Comparison of ENCODE assay signal across 12 mouse cellular contexts in genomic region chr14:117951265-117951664, GRCm38 (mm10).
DNase-seq lines count a peak whose midpoint lies in the region; ATAC-seq lines count a peak whose summit lies in the region.
"Had no signal": no experiment of that assay in that cellular context is flagged by ENCODE, and none has a peak within 500 bp of the region (broad histone marks: within the 10 kb centered on the region; RNA-seq: fewer than 3 reads in every experiment).

No protein-coding gene starts in this region.

- no peaks in the 10 kb centered on the region for H3K4me1 ChIP-seq in intestine, embryonic 15.5 days (replicated peaks)
- H3K4me1 ChIP-seq in intestine, embryonic 16.5 days (ENCODE audit: control insufficient read depth, insufficient read depth, low read length) = no peaks in the 10 kb centered on the region
- H3K4me1 ChIP-seq in forebrain, embryonic 14.5 days (ENCODE audit: control insufficient read depth, insufficient read depth, low read length) = no peaks in the 10 kb centered on the region
- peaks cover 3% of the 10 kb centered on the region for H3K4me1 ChIP-seq in midbrain, embryonic 12.5 days

- H3K27me3 ChIP-seq in intestine, embryonic 15.5 days (replicated peaks) = no peaks in the 10 kb centered on the region
- H3K27me3 ChIP-seq in intestine, embryonic 16.5 days (replicated peaks; ENCODE audit: control insufficient read depth, insufficient read depth, low read length) = no peaks in the 10 kb centered on the region
- no peaks in the 10 kb centered on the region for H3K27me3 ChIP-seq in forebrain, embryonic 14.5 days (replicated peaks; ENCODE audit: control insufficient read depth, insufficient read depth, low read length)
- no peaks in the 10 kb centered on the region for H3K27me3 ChIP-seq in midbrain, embryonic 12.5 days

- WGBS in intestine, embryonic 15.5 days = 73% methylated on average over 15 of the region's 15 CpGs
- WGBS in intestine, embryonic 16.5 days = 68% methylated on average over 15 of the region's 15 CpGs
- WGBS in forebrain, embryonic 14.5 days = 61% methylated on average over 15 of the region's 15 CpGs
- WGBS in midbrain, embryonic 12.5 days = 71% methylated on average over 15 of the region's 15 CpGs

- no peaks in the 10 kb centered on the region for H3K36me3 ChIP-seq in intestine, embryonic 15.5 days
- H3K36me3 ChIP-seq in intestine, embryonic 16.5 days (ENCODE audit: control insufficient read depth, insufficient read depth, low read length) = no peaks in the 10 kb centered on the region
- no peaks in the 10 kb centered on the region for H3K36me3 ChIP-seq in forebrain, embryonic 14.5 days (ENCODE audit: control insufficient read depth, insufficient read depth, low read length)
- no peaks in the 10 kb centered on the region for H3K36me3 ChIP-seq in midbrain, embryonic 12.5 days

- H3K9me3 ChIP-seq in intestine, embryonic 15.5 days = no peaks in the 10 kb centered on the region
- H3K9me3 ChIP-seq in intestine, embryonic 16.5 days (ENCODE audit: control insufficient read depth, low read length) = no peaks in the 10 kb centered on the region
- H3K9me3 ChIP-seq in forebrain, embryonic 14.5 days (replicated peaks; ENCODE audit: control insufficient read depth, low read length) = no peaks in the 10 kb centered on the region
- no peaks in the 10 kb centered on the region for H3K9me3 ChIP-seq in midbrain, embryonic 12.5 days

- DNase-seq in cerebellum, postnatal 10 days = peak; percentile 23 to 25
- no peak for DNase-seq in cerebellum, adult 9-11 months
- peak; percentile 60 for DNase-seq in forebrain, embryonic 14.5 days (ENCODE audit: low spot score)
- no peak for DNase-seq in ovary, postnatal 14 days (ENCODE audit: low spot score)
- DNase-seq in adrenal gland, adult (ENCODE audit: inconsistent age in 2 of 2, low spot score in 1 of 2) = no peak
- DNase-seq: cerebellum, adult 11-12 months; gastrocnemius, postnatal 25 days; kidney, adult 8-10 months; thymus, postnatal 25 days had no signal

- H3K4me3 ChIP-seq in intestine, embryonic 15.5 days (replicated peaks) = no peak overlapping the region
- H3K4me3 ChIP-seq in intestine, embryonic 16.5 days (ENCODE audit: low read length) = no peak overlapping the region
- H3K4me3 ChIP-seq in forebrain, embryonic 14.5 days (ENCODE audit: low read depth, low read length) = no peak overlapping the region
- no peak overlapping the region for H3K4me3 ChIP-seq in midbrain, embryonic 12.5 days

- peak; percentile 34; the same call in 1 of the 2 replicates for ATAC-seq in intestine, embryonic 15.5 days
- ATAC-seq in intestine, embryonic 16.5 days = no peak
- ATAC-seq in forebrain, embryonic 14.5 days = peak; percentile 76
- ATAC-seq in midbrain, embryonic 12.5 days (ENCODE audit: low FRiP score, low read depth) = peak; percentile 59; the same call in 1 of the 2 replicates

- H3K27ac ChIP-seq in intestine, embryonic 15.5 days = no peak overlapping the region
- H3K27ac ChIP-seq in intestine, embryonic 16.5 days (ENCODE audit: low read length) = no peak overlapping the region
- no peak overlapping the region for H3K27ac ChIP-seq in forebrain, embryonic 14.5 days (ENCODE audit: low read depth, low read length)
- no peak overlapping the region for H3K27ac ChIP-seq in midbrain, embryonic 12.5 days (replicated peaks)

- no peak overlapping the region for H3K4me2 ChIP-seq in intestine, embryonic 15.5 days (replicated peaks)
- no peak overlapping the region for H3K4me2 ChIP-seq in intestine, embryonic 16.5 days (ENCODE audit: low read depth, low read length)
- H3K4me2 ChIP-seq in forebrain, embryonic 14.5 days (ENCODE audit: low read length) = peak overlapping the region; percentile 8; the same call in 1 of the 2 replicates
- no peak overlapping the region for H3K4me2 ChIP-seq in midbrain, embryonic 12.5 days (replicated peaks)

- H3K9ac ChIP-seq in intestine, embryonic 15.5 days = no peak overlapping the region
- no peak overlapping the region for H3K9ac ChIP-seq in intestine, embryonic 16.5 days (ENCODE audit: low read depth, low read length)
- H3K9ac ChIP-seq in forebrain, embryonic 14.5 days (ENCODE audit: low read length) = no peak overlapping the region
- H3K9ac ChIP-seq in midbrain, embryonic 12.5 days (replicated peaks) = no peak overlapping the region

Comparison
In these comparisons a context has a peak if more than half of its experiments do, and no peak if none do; other contexts are left out.
1. DNase-seq: peak in cerebellum, postnatal 10 days (2 of 2) and forebrain, embryonic 14.5 days (single experiment); none in cerebellum, adult 9-11 months (single experiment), ovary, postnatal 14 days (single experiment) and adrenal gland, adult (0 of 2).